Comparison of ENCODE assay signal across 8 mouse cellular contexts in the genomic region with DNA sequence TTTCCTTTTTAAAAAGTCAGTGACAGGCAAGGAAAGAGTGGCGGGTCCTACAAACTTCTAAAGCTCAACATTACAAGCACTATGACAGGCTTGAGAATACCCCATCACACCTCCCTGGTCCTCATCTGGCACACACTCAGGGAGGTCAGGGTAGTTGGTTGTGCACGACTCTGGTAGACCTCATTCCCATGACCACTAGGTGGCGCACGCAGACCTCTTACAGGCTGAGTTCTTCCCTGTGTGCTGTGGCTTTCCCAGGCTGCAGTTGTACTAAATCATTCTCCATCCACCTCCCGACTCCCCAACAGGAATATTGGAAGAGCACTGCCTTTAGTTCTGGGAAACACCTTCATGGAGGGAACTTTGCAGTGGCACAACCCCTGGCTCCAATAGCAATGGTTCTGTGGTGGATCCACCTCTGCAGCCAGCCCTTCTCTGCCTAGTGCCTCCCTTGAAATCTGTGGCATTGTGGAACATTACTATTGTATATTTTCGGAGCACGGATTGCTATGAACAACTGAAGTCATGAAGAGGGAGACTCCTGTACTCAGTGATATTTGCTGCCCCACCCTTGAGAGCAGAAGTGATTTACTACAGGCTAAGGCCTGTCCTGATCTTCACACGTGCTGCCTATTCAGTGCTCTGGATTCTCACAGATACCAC. TPM values are rescaled to one million over a fixed set of nuclear protein-coding genes. Genes with fewer than 3 reads are reported as not detected.
A peak's percentile ranks its signal among the peaks of the same experiment; 100 is the strongest.
DNase-seq lines count a peak whose midpoint lies in the region; ATAC-seq and TF ChIP-seq lines count a peak whose summit lies in the region.

No protein-coding gene starts in this region.

- intact Hi-C loops in gastrocnemius, adult 2 months (cut with DNase I): loop anchor here (1.0 to 5.0 kb wide), 3 partner anchors 37 to 99 kb away; a partner anchor contains a TSS

- no peaks in the 10 kb centered on the region for H3K4me1 ChIP-seq in hindbrain, postnatal 0 days (ENCODE audit: insufficient read depth, low read length)

- 31% methylated on average over 8 of the region's 8 CpGs for WGBS in hindbrain, postnatal 0 days

- peak; percentile 58 for DNase-seq in WW6 (ENCODE audit: low read depth, low spot score)
- DNase-seq in cerebellum, postnatal 4 days (ENCODE audit: low spot score in 2 of 2): peak; percentile 85 to 91
- DNase-seq in gastrocnemius, adult 2 months: peak; percentile 94
- peak; percentile 96 for DNase-seq in hindbrain, postnatal 0 days (ENCODE audit: low spot score)
- DNase-seq in left cerebral cortex, adult 18-20 months (ENCODE audit: low spot score in 2 of 2): peak; percentile 92 to 97
- peak; percentile 89 to 93 for DNase-seq in lung, postnatal 4 days
- DNase-seq in retina, postnatal 7 days (ENCODE audit: low read depth, low spot score): peak; percentile 67
- peak; percentile 78 to 83 for DNase-seq in urinary bladder, adult 18-20 months (ENCODE audit: low spot score in 2 of 2)

- no peak overlapping the region for H3K9ac ChIP-seq in hindbrain, postnatal 0 days (replicated peaks; ENCODE audit: low read length)

- no peak overlapping the region for H3K4me3 ChIP-seq in gastrocnemius, adult 2 months
- H3K4me3 ChIP-seq in hindbrain, postnatal 0 days (ENCODE audit: low read length): no peak overlapping the region

- H3K4me2 ChIP-seq in hindbrain, postnatal 0 days (ENCODE audit: low read depth, low read length): no peak overlapping the region

- TF ChIP-seq CTCF in gastrocnemius, adult 2 months (IDR thresholded peaks at IDR 0.05): peak; percentile 99; the same call in 1 of the 2 replicates
- TF ChIP-seq CTCF in hindbrain, postnatal 0 days (IDR thresholded peaks at IDR 0.05; ENCODE audit: low read depth): peak; percentile 99

- no peaks in the 10 kb centered on the region for H3K27me3 ChIP-seq in hindbrain, postnatal 0 days (ENCODE audit: insufficient read depth, low read length)

- no peaks in the 10 kb centered on the region for H3K9me3 ChIP-seq in hindbrain, postnatal 0 days (ENCODE audit: low read length)

- ATAC-seq in hindbrain, postnatal 0 days: peak; percentile 96

- no peaks in the 10 kb centered on the region for H3K36me3 ChIP-seq in hindbrain, postnatal 0 days (ENCODE audit: insufficient read depth, low read length)

- no peak overlapping the region for H3K27ac ChIP-seq in gastrocnemius, adult 2 months
- no peak overlapping the region for H3K27ac ChIP-seq in hindbrain, postnatal 0 days

RNA-seq across cellular contexts. Expression of a gene that starts 5.3 kb away (rescaled TPM):
- total RNA-seq in gastrocnemius, adult 2 months (2021): 1 to 10 TPM; 1.6 to 2.3 TPM
- not detected in 2 replicates for total RNA-seq in hindbrain, postnatal 0 days (2014; rRNA removed)
- not detected in 2 replicates for polyA plus RNA-seq in hindbrain, postnatal 0 days (2015; fragmentation: Nextera tagmentation; extraction: Ambion mirVana)
- not detected for total RNA-seq in left cerebral cortex, adult 18-20 months (2021)

RNA-seq across cellular contexts. Expression of a gene that starts 52.4 kb away (rescaled TPM):
- total RNA-seq in gastrocnemius, adult 2 months (2021): 1 to 10 TPM; 3.7 to 4.0 TPM
- total RNA-seq in hindbrain, postnatal 0 days (2014; rRNA removed): 0.18 and 0.94 TPM in 2 replicates
- polyA plus RNA-seq in hindbrain, postnatal 0 days (2015; fragmentation: Nextera tagmentation; extraction: Ambion mirVana): 4.4 and 5.0 TPM in 2 replicates
- total RNA-seq in left cerebral cortex, adult 18-20 months (2021): 1 to 10 TPM; 4.9 to 6.4 TPM
